Mouse (Mus musculus): ENCODE measurements around the gene Gm21969. TPM values are rescaled to one million over a fixed set of nuclear protein-coding genes. Genes with fewer than 3 reads are reported as not detected.

Gene Gm21969
- polyA plus RNA-seq, 1 experiment = not detected

GRCm38 (mm10) chr4:139638356-139638755 is 35.4 kb downstream of the Gm21969 start:
- Histone ChIP-seq H3K27ac (ENCODE audit: control insufficient read depth, insufficient read depth, low read depth, low read length, poor library complexity) (no peak overlapping the region), H3K4me3 (replicated peaks; ENCODE audit: control insufficient read depth, low read depth, low read length) (no peak overlapping the region), H3K4me1 (ENCODE audit: control insufficient read depth, insufficient read depth, low read length) (peaks cover 1% of the 10 kb centered on the region)
- TF ChIP-seq POLR2A (IDR thresholded peaks at IDR 0.05; ENCODE audit: borderline replicate concordance, control insufficient read depth, low read depth, low read length) = no peak
- TF ChIP-seq CTCF (IDR thresholded peaks at IDR 0.05; ENCODE audit: control insufficient read depth, insufficient read depth, low read length) = no peak
- WGBS = 89% methylated on average over 16 of the region's 16 CpGs

- Histone ChIP-seq H3K4me3 (replicated peaks; ENCODE audit: control insufficient read depth, low read depth, low read length) (no peak overlapping the region), H3K27ac (ENCODE audit: control insufficient read depth, insufficient read depth, low read depth, low read length, poor library complexity) (no peak overlapping the region), H3K4me1 (ENCODE audit: control insufficient read depth, insufficient read depth, low read length) (peaks cover 1% of the 10 kb centered on the region)
- TF ChIP-seq CTCF (IDR thresholded peaks at IDR 0.05; ENCODE audit: control insufficient read depth, insufficient read depth, low read length) (no peak), POLR2A (IDR thresholded peaks at IDR 0.05; ENCODE audit: borderline replicate concordance, control insufficient read depth, low read depth, low read length) (no peak)
- WGBS = 17% methylated on average over 12 of the region's 12 CpGs
Observed at GRCm38 (mm10) chr4:139639801-139640200, 36.8 kb downstream of the Gm21969 start.

GRCm38 (mm10) chr4:139640333-139640732 is 37.3 kb downstream of the Gm21969 start:
- no peak for TF ChIP-seq CTCF (IDR thresholded peaks at IDR 0.05; ENCODE audit: control insufficient read depth, insufficient read depth, low read length)
- no peak for TF ChIP-seq POLR2A (IDR thresholded peaks at IDR 0.05; ENCODE audit: borderline replicate concordance, control insufficient read depth, low read depth, low read length)
- Histone ChIP-seq H3K4me1 (ENCODE audit: control insufficient read depth, insufficient read depth, low read length) (peaks cover 1% of the 10 kb centered on the region), H3K4me3 (replicated peaks; ENCODE audit: control insufficient read depth, low read depth, low read length) (no peak overlapping the region), H3K27ac (ENCODE audit: control insufficient read depth, insufficient read depth, low read depth, low read length, poor library complexity) (no peak overlapping the region)
- 20% methylated on average over 12 of the region's 12 CpGs for WGBS

- Histone ChIP-seq H3K4me3 (replicated peaks; ENCODE audit: control insufficient read depth, low read depth, low read length) (no peak overlapping the region), H3K4me1 (ENCODE audit: control insufficient read depth, insufficient read depth, low read length) (peaks cover 1% of the 10 kb centered on the region), H3K27ac (ENCODE audit: control insufficient read depth, insufficient read depth, low read depth, low read length, poor library complexity) (no peak overlapping the region)
- WGBS = 8% methylated on average over 6 of the region's 6 CpGs
- TF ChIP-seq CTCF (IDR thresholded peaks at IDR 0.05; ENCODE audit: control insufficient read depth, insufficient read depth, low read length) (no peak), POLR2A (IDR thresholded peaks at IDR 0.05; ENCODE audit: borderline replicate concordance, control insufficient read depth, low read depth, low read length) (no peak)
Observed at GRCm38 (mm10) chr4:139640775-139641174, 37.8 kb downstream of the Gm21969 start.

GRCm38 (mm10) chr4:139641829-139642425 is 38.9 kb downstream of the Gm21969 start:
- WGBS = 62% methylated on average over 30 of the region's 30 CpGs
- Histone ChIP-seq H3K4me3 (replicated peaks; ENCODE audit: control insufficient read depth, low read depth, low read length) (no peak overlapping the region), H3K27ac (ENCODE audit: control insufficient read depth, insufficient read depth, low read depth, low read length, poor library complexity) (no peak overlapping the region), H3K4me1 (ENCODE audit: control insufficient read depth, insufficient read depth, low read length) (peaks cover 1% of the 10 kb centered on the region)
- TF ChIP-seq CTCF (IDR thresholded peaks at IDR 0.05; ENCODE audit: control insufficient read depth, insufficient read depth, low read length) (no peak), POLR2A (IDR thresholded peaks at IDR 0.05; ENCODE audit: borderline replicate concordance, control insufficient read depth, low read depth, low read length) (no peak)

GRCm38 (mm10) chr4:139643972-139644371 is 41.0 kb downstream of the Gm21969 start:
- H3K4me3 ChIP-seq (replicated peaks; ENCODE audit: control insufficient read depth, low read depth, low read length) = no peak overlapping the region
- 19% methylated on average over 9 of the region's 9 CpGs for WGBS
- peaks cover 1% of the 10 kb centered on the region for H3K4me1 ChIP-seq (ENCODE audit: control insufficient read depth, insufficient read depth, low read length)
- TF ChIP-seq POLR2A (IDR thresholded peaks at IDR 0.05; ENCODE audit: borderline replicate concordance, control insufficient read depth, low read depth, low read length) (no peak), CTCF (IDR thresholded peaks at IDR 0.05; ENCODE audit: control insufficient read depth, insufficient read depth, low read length) (peak; percentile 96)
- H3K27ac ChIP-seq (ENCODE audit: control insufficient read depth, insufficient read depth, low read depth, low read length, poor library complexity) = no peak overlapping the region

GRCm38 (mm10) chr4:139646916-139647315 is 43.9 kb downstream of the Gm21969 start:
- no peak overlapping the region for H3K27ac ChIP-seq (ENCODE audit: control insufficient read depth, insufficient read depth, low read depth, low read length, poor library complexity)
- WGBS = 86% methylated on average over 7 of the region's 7 CpGs
- no peaks in the 10 kb centered on the region for H3K4me1 ChIP-seq (ENCODE audit: control insufficient read depth, insufficient read depth, low read length)
- H3K4me3 ChIP-seq (replicated peaks; ENCODE audit: control insufficient read depth, low read depth, low read length) = no peak overlapping the region
- TF ChIP-seq POLR2A (IDR thresholded peaks at IDR 0.05; ENCODE audit: borderline replicate concordance, control insufficient read depth, low read depth, low read length) = no peak
- TF ChIP-seq CTCF (IDR thresholded peaks at IDR 0.05; ENCODE audit: control insufficient read depth, insufficient read depth, low read length) = peak; percentile 31; the same call in 1 of the 2 replicates

- TF ChIP-seq POLR2A (IDR thresholded peaks at IDR 0.05; ENCODE audit: borderline replicate concordance, control insufficient read depth, low read depth, low read length) = no peak
- TF ChIP-seq CTCF (IDR thresholded peaks at IDR 0.05; ENCODE audit: control insufficient read depth, insufficient read depth, low read length) = no peak
- Histone ChIP-seq H3K27ac (ENCODE audit: control insufficient read depth, insufficient read depth, low read depth, low read length, poor library complexity) (no peak overlapping the region), H3K4me1 (ENCODE audit: control insufficient read depth, insufficient read depth, low read length) (no peaks in the 10 kb centered on the region), H3K4me3 (replicated peaks; ENCODE audit: control insufficient read depth, low read depth, low read length) (no peak overlapping the region)
- 79% methylated on average over 15 of the region's 15 CpGs for WGBS
Observed at GRCm38 (mm10) chr4:139650086-139650743, 47.2 kb downstream of the Gm21969 start.

All from bone marrow, adult 2 months (tissue).